Mouse (Mus musculus): ENCODE results near the gene Farp2.
"Not testable (repeated sequence)": the region's sequence is repeated elsewhere in the genome, so short reads cannot be mapped to it uniquely, and the experiment has no call there.

The Farp2 gene

GRCm38 (mm10) chr1:93511585-93512350, at the start of gene Farp2:
Gene Farp2, plus strand, starts transcription at chr1:93512079.
- in situ Hi-C loops (cut with MboI, MseI) = loop anchor here (10.0 kb wide), 1 partner anchor 243 kb away; the partner anchor contains the start of genes Atg4b and Thap4

DNA sequence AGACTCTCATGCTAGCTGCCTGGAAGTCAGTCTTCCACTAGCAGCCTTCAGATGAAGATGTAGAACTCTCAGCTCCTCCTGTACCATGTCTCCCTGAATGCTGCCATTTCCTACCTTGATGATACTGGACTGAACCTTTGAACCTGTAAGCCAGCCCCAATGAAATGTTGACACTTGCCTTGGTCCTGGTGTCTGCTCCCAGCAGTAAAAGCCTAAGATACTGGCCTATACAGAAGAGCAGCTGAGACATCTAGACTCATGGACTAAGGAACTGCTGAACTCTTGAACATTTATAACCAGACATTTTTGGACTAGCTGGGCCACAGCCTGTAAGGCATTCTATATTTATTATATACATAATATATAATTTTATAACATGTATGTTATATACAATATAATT, 46.8 kb upstream of the Farp2 start:
- in situ Hi-C loops (cut with MboI, MseI) = no loop called here

GRCm38 (mm10) chr1:93465746-93466145, 46.1 kb upstream of the Farp2 start:
- in situ Hi-C loops (cut with MboI, MseI) = no loop called here

- in situ Hi-C loops (cut with MboI, MseI) = no loop called here
Measured at GRCm38 (mm10) chr1:93468626-93469025, 43.3 kb upstream of the Farp2 start.

- in situ Hi-C loops (cut with MboI, MseI) = no loop called here
Measured at GRCm38 (mm10) chr1:93475694-93476093, 36.2 kb upstream of the Farp2 start.

DNA sequence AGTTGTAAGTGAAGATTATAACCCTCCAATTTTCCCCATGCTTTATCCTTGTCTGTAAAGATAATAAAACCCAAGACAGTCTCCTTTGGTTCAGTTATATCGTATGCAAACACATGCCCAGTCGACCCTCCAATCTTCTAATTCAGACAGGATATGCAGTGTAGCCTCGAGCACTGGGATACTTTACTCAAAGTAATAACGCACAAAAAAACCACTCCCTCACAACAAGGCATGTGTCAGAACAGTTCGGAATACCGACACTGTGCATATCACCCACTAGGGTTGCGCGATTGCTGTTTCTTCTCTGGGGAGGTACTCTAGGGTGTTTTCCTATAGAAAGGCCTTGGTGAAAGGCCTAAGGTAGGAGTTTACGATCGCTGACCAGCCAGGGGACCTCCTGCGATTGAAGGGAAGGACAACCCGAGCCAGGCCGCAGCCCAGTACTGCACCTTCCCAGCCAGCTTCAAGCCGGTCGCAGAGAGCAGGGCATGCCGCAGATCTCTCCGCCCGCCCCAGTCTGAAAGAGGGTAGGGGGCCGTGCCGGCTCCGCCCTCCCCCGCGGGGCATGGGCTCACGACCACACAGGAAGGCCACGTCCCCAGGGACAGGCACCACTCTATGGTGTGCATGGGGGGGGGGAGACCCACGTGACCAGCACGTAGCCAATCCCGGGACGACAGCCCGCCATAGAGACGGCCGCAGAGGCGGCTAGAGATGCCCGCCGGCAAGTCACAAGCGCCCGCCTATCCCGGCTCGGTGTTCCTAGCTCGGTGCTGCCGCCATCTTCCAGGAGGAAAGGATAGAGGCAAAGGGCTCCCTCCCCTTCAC, 33.9 kb upstream of the Farp2 start:
- in situ Hi-C loops (cut with MboI, MseI) = no loop called here

- in situ Hi-C loops (cut with MboI, MseI) = no loop called here
Measured at GRCm38 (mm10) chr1:93478586-93479475, 33.0 kb upstream of the Farp2 start, which contains the start of gene Hdlbp. Gene Hdlbp, minus strand, starts transcription at chr1:93478815.

DNA sequence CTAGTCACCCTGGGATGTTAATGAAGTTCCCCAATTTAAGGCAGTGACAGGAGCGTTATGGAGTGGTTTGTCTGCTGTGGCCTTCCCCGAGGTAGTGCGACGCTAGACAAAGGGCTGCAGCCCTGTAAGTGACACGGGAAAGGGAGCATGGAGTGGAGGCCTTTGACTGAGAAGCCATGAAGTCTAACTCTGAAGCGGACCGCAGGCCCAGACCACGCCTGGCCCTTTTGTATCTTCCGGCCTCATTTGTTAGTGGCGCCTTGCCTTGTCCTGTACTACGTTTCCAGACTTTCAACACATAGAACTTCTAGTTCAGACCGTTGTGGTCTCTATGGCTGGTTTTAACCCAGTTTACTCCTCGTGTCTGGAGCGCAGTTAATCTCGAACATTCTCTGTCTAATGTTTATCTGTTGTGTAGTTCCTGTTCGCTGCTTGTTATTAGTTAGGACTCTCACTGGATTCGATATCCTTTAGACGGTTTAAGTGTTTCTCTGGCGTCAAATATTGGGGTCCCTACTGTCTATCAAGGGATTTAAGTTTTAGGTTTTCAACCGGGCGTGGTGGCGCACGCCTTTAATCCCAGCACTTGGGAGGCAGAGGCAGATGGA, 32.3 kb upstream of the Farp2 start:
- in situ Hi-C loops (cut with MboI, MseI) = no loop called here

DNA sequence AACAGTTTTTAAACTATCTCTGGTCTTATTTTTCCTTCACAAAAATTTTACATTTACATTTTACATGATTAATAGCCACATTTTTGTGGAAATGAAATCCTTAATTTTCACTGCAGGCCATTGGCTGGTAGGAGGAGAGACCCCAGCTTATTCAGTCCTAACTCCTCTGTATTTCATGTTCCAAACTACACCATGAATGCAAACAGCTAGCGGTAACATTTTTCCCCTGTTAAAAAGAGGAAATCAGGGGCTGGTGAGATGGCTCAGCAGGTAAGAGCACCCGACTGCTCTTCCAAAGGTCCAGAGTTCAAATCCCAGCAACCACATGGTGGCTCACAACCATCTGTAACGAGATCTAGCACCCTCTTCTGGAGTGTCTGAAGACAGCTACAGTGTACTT, 25.6 kb upstream of the Farp2 start:
- in situ Hi-C loops (cut with MboI, MseI) = not testable (repeated sequence)

- in situ Hi-C loops (cut with MboI, MseI) = no loop called here
Measured at GRCm38 (mm10) chr1:93495312-93495711, 16.6 kb upstream of the Farp2 start.

DNA sequence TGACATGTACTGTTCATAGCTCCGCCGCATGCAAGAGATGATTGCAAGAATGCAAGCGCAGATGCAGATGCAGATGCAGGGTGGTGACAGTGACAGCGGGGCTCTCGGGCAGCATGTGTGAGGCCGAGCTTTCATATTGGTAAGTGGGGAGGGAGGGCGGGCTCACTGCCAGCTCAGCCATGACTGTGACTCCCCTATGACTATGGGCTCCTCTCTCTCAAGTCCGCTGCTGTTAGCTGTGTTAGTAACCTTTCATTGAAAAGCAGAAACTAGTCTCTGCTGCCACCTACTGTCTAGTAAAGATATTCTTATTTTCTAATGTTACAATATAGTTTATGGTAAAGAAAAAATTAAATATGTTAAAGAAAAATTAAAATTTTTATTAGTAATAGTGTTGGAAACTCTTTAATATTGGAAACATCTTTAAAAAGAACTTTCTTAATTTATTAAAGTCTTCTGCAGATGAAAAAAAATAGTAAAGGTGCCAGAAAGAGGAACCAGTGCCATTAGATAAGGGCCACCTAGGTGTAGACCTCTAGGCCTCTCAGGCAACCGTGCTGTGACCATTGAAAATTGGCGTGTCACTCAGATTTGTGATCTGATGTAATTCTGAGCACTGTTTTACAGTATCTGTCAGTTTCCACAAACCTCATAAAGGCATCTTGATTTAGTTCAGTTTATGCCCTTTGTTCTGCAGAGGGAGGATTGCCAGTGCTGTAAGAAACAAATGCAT, 4.8 kb upstream of the Farp2 start:
- in situ Hi-C loops (cut with MboI, MseI) = no loop called here

DNA sequence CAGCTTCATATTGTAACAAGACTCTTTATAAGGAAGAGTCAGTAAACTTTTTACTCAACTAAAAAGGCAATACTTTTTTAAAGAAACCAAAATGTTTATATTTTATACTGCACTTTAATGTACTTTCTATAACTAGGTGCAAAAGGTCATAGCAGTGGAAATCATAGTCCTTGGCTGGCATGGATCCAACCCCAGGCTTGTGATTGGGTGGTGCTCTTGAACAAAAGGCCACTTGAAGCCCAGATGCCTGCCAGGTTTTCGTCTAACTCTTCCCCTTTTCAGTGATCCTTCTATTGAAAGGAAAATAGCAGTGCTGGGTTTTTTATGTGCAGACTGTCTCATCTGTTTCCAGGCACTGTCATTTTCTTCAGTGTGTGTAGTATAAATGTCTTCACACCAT, 3.3 kb upstream of the Farp2 start:
- in situ Hi-C loops (cut with MboI, MseI) = not testable (repeated sequence)

- in situ Hi-C loops (cut with MboI, MseI) = loop anchor here (10.0 kb wide), 1 partner anchor 242 kb away; the partner anchor contains the start of genes Atg4b and Thap4
Measured at GRCm38 (mm10) chr1:93512351-93512690, 442 bp downstream of the Farp2 start.

DNA sequence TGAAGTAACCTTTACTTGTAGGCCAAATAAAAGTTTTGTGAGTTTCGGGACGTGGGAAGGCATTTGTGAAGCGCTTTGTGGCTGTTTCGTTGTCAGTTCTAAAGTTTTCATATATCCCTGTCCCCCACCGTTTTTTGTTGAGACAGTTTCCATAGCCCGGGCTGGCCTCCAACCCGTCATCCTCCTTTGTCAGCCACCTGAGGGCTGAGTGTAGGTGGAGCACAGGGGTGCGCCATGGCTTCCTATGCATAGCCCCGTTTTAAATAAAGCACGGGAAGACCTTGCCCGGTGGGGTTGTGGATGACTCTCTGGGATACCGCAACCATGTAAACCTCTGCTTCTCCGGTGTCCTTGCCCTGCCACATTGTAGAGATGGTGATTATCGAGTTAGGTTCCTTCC, 1.3 kb downstream of the Farp2 start:
- in situ Hi-C loops (cut with MboI, MseI) = loop anchor here (10.0 kb wide), 1 partner anchor 242 kb away; the partner anchor contains the start of genes Atg4b and Thap4

DNA sequence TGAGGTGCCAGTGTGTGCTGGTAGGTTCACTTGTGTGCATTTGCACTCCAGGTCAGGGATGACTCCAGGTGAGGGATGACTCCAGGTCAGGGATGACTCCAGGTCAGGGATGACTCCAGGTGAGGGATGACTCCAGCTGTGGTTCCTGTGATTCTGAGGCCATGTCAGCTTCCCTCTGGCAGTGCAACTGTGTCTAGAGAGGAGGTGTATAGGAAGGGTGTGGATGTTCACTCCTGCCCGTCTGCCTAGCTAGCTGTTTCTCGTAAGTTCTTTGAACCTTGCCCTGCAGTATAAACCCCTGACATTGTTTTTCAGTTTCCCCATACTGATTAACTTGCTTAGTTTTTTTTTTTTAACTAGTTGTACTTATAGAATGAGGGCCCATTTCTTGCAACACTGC, 9.6 kb downstream of the Farp2 start:
- in situ Hi-C loops (cut with MboI, MseI) = no loop called here

GRCm38 (mm10) chr1:93522325-93522724, 10.4 kb downstream of the Farp2 start:
- in situ Hi-C loops (cut with MboI, MseI) = no loop called here

- in situ Hi-C loops (cut with MboI, MseI) = loop anchor here (10.0 kb wide), 1 partner anchor 685 kb away; no protein-coding TSS in a partner anchor
Measured at GRCm38 (mm10) chr1:93529801-93530200, 17.9 kb downstream of the Farp2 start.

DNA sequence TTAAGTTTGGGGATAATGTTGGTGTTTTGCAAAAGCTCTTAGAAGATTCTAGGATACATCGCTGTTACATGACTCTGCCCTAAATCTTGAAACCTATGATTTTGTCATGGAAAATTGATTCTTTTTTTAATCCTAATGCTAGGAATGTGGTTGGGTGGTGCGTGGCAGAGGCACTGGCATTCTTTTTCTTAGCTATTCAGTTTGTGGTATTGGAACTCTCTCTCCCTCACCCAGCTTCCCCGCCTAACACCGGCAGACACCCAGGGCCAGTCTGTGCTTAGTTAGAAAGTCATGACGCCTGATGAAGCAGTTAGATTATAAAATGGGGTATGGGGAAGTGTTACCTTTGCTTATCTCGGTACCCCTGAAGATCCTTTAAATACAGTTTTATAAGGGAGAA, 25.3 kb downstream of the Farp2 start:
- in situ Hi-C loops (cut with MboI, MseI) = loop anchor here (10.0 kb wide), 1 partner anchor 678 kb away; no protein-coding TSS in a partner anchor

GRCm38 (mm10) chr1:93543196-93543595, 31.3 kb downstream of the Farp2 start:
- in situ Hi-C loops (cut with MboI, MseI) = loop anchor here (10.0 kb wide), 1 partner anchor 1798 kb away; no protein-coding TSS in a partner anchor

- in situ Hi-C loops (cut with MboI, MseI) = loop anchor here (10.0 kb wide), 1 partner anchor 1802 kb away; no protein-coding TSS in a partner anchor
Measured at GRCm38 (mm10) chr1:93547286-93547685, 35.4 kb downstream of the Farp2 start.

All from T-helper 2 cell (primary cell).